Mouse (Mus musculus) liver, adult 2 months (tissue): ENCODE measurements at regions not wholly inside any gene's neighbourhood (a gene's known extent, or its start where the extent isn't known, plus 50 kb on each side); places are given as distances from the start of the nearest gene placed in this dataset.

Source experiments
- CTCF ChIP-seq: fragments of 200-500 bp; IDR thresholded peaks from 2 replicates; pipeline ENCODE4 v1.5.1; 2011; ENCODE audit warnings: low read depth, low read length, control low read depth
- POLR2A ChIP-seq: fragments of 200-500 bp; IDR thresholded peaks from 2 replicates; pipeline ENCODE4 v1.6.1; 2011; ENCODE audit warnings: low read length, control low read depth; ENCODE audit not compliant: insufficient read depth; ENCODE audit errors: extremely low read depth

DNA sequence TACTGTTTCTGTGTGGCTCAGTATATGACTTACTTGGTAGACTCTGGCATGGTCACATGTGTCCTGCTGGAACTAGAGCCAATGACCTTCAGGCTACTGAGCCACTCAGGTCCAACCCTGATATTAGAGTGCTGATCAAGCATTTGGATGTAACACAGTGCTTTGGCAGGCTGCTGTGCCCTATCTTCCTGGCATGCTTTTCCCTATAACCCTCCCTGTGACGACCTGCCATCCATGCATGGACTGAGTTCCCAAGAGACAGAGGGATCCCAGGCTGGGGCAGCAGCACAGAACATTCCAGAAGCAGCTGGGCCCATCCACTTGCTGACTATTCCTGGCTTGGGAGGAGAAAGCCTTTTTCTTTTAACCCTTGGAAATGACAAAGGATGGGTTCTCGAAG lies 451.4 kb downstream of the Cd83 start:
- TF ChIP-seq POLR2A, result no peak
- no peak for TF ChIP-seq CTCF
